Mouse (Mus musculus): ENCODE measurements around the gene Trank1.

Trank1 gene

GRCm38 (mm10) chr9:111296433-111296832 is 15.1 kb upstream of the Trank1 start:
- in situ Hi-C loops (cut with MboI; ENCODE audit: unreplicated experiment in 2 of 2): no loop called here

- in situ Hi-C loops (cut with MboI; ENCODE audit: unreplicated experiment in 2 of 2): no loop called here
Observed at GRCm38 (mm10) chr9:111298606-111299005, 12.9 kb upstream of the Trank1 start.

GRCm38 (mm10) chr9:111302196-111302831 is 9.2 kb upstream of the Trank1 start:
- in situ Hi-C loops (cut with MboI; ENCODE audit: unreplicated experiment in 2 of 2): no loop called here

- in situ Hi-C loops (cut with MboI; ENCODE audit: unreplicated experiment in 2 of 2): no loop called here
Observed at GRCm38 (mm10) chr9:111304036-111304435, 7.5 kb upstream of the Trank1 start.

GRCm38 (mm10) chr9:111306142-111306541 is 5.4 kb upstream of the Trank1 start:
- in situ Hi-C loops (cut with MboI; ENCODE audit: unreplicated experiment in 2 of 2): no loop called here

- in situ Hi-C loops (cut with MboI; ENCODE audit: unreplicated experiment in 2 of 2): no loop called here
Observed at GRCm38 (mm10) chr9:111311843-111312441, 403 bp downstream of the Trank1 start.

- in situ Hi-C loops (cut with MboI; ENCODE audit: unreplicated experiment in 2 of 2): no loop called here
Observed at GRCm38 (mm10) chr9:111312442-111313141, 1.1 kb downstream of the Trank1 start.

- in situ Hi-C loops (cut with MboI; ENCODE audit: unreplicated experiment in 2 of 2): no loop called here
Observed at GRCm38 (mm10) chr9:111313299-111313698, 1.8 kb downstream of the Trank1 start.

- in situ Hi-C loops (cut with MboI; ENCODE audit: unreplicated experiment in 2 of 2): no loop called here
Observed at GRCm38 (mm10) chr9:111313793-111314192, 2.3 kb downstream of the Trank1 start.

GRCm38 (mm10) chr9:111314219-111314618 is 2.7 kb downstream of the Trank1 start:
- in situ Hi-C loops (cut with MboI; ENCODE audit: unreplicated experiment in 2 of 2): no loop called here

- in situ Hi-C loops (cut with MboI; ENCODE audit: unreplicated experiment in 2 of 2): no loop called here
Observed at GRCm38 (mm10) chr9:111320912-111321311, 9.4 kb downstream of the Trank1 start.

- in situ Hi-C loops (cut with MboI; ENCODE audit: unreplicated experiment in 2 of 2): no loop called here
Observed at GRCm38 (mm10) chr9:111324881-111325280, 13.3 kb downstream of the Trank1 start.

GRCm38 (mm10) chr9:111329881-111330280 is 18.3 kb downstream of the Trank1 start:
- in situ Hi-C loops (cut with MboI; ENCODE audit: unreplicated experiment in 2 of 2): no loop called here

GRCm38 (mm10) chr9:111333790-111334189 is 22.3 kb downstream of the Trank1 start:
- in situ Hi-C loops (cut with MboI; ENCODE audit: unreplicated experiment in 2 of 2): no loop called here

GRCm38 (mm10) chr9:111334555-111335164 is 23.1 kb downstream of the Trank1 start:
- in situ Hi-C loops (cut with MboI; ENCODE audit: unreplicated experiment in 2 of 2): no loop called here

- in situ Hi-C loops (cut with MboI; ENCODE audit: unreplicated experiment in 2 of 2): no loop called here
Observed at GRCm38 (mm10) chr9:111351233-111351632, 39.7 kb downstream of the Trank1 start.

GRCm38 (mm10) chr9:111351641-111352040 is 40.1 kb downstream of the Trank1 start:
- in situ Hi-C loops (cut with MboI; ENCODE audit: unreplicated experiment in 2 of 2): no loop called here

- in situ Hi-C loops (cut with MboI; ENCODE audit: unreplicated experiment in 2 of 2): no loop called here
Observed at GRCm38 (mm10) chr9:111352646-111353045, 41.1 kb downstream of the Trank1 start.

GRCm38 (mm10) chr9:111355041-111355440 is 43.5 kb downstream of the Trank1 start:
- in situ Hi-C loops (cut with MboI; ENCODE audit: unreplicated experiment in 2 of 2): no loop called here

- in situ Hi-C loops (cut with MboI; ENCODE audit: unreplicated experiment in 2 of 2): no loop called here
Observed at GRCm38 (mm10) chr9:111356386-111356785, 44.8 kb downstream of the Trank1 start.

GRCm38 (mm10) chr9:111363656-111364055 is 52.1 kb downstream of the Trank1 start:
- in situ Hi-C loops (cut with MboI; ENCODE audit: unreplicated experiment in 2 of 2): no loop called here

All from v-Abl transformed pro-B cells (cell line).